Mouse (Mus musculus): ENCODE data around the gene Foxd1.

The Foxd1 gene

GRCm38 (mm10) chr13:98354090-98354801 lies at the start of gene Foxd1:
Gene Foxd1, plus strand, starts transcription at chr13:98354242.
- no peak for DNase-seq (ENCODE audit: extremely low read depth, low read depth, low spot score)

- no peak for DNase-seq (ENCODE audit: extremely low read depth, low read depth, low spot score)
Observed at GRCm38 (mm10) chr13:98305257-98305656, 48.8 kb upstream of the Foxd1 start.

GRCm38 (mm10) chr13:98306393-98306792 lies 47.6 kb upstream of the Foxd1 start:
- DNase-seq (ENCODE audit: extremely low read depth, low read depth, low spot score), result no peak

- DNase-seq (ENCODE audit: extremely low read depth, low read depth, low spot score), result no peak
Observed at GRCm38 (mm10) chr13:98306852-98307475, 47.1 kb upstream of the Foxd1 start.

DNA sequence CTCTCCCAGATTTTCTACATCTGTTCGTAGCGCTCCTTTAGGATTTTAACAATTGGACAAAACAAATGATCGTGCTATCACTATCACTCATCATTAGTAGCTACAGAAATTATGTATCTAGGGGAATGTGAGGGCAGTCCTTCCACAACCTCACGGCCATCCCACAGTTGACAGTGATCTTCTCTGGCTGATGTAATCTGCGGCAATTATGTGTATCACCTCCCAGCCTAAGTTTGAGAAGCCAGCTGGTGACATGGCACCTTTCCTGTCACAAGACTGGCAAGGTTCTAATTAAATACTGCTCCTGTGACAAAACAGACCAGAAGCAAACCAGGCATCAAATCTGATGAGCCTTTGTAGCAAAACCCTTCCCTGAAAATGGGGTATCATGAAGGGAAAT lies 46.0 kb upstream of the Foxd1 start:
- no peak for DNase-seq (ENCODE audit: extremely low read depth, low read depth, low spot score)

- no peak for DNase-seq (ENCODE audit: extremely low read depth, low read depth, low spot score)
Observed at GRCm38 (mm10) chr13:98308724-98309123, 45.3 kb upstream of the Foxd1 start.

- no peak for DNase-seq (ENCODE audit: extremely low read depth, low read depth, low spot score)
Observed at GRCm38 (mm10) chr13:98311597-98311996, 42.4 kb upstream of the Foxd1 start.

DNA sequence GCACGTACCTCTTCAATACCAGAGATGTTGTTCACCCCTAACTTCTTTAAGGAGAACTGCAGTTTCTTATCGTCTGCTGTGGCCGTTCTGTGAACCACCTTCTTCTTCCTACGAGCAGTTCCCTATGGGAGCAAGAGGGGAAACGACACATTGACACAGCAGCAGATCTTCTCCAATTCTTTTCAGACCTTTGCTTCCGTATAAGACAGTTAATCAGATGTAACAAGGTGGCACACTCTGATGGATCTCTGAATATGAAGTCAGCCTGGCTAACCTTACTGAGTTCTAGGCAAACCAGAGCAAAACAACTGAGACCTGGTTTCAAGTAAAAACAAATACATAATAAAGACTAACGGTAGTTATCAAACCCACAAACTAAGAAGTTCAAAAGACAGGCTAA lies 40.4 kb upstream of the Foxd1 start:
- no peak for DNase-seq (ENCODE audit: extremely low read depth, low read depth, low spot score)

GRCm38 (mm10) chr13:98315124-98315523 lies 38.9 kb upstream of the Foxd1 start:
- no peak for DNase-seq (ENCODE audit: extremely low read depth, low read depth, low spot score)

DNA sequence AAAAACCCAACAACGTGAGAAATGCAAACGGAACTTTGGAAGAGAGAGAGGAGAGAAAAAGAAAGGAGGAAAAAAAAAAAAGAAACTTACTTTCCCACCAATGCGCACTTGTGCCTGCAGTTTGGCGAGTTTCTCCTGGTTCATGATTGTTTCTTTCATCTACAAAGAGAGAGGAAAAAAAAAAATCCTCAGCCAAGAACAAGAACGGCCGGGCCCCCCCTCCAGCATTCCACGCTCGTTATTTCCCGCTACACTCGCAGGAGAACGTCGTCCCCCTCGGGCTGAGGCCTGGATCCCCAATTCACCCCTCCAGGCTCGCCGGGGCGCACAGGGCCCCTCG lies 37.9 kb upstream of the Foxd1 start:
- DNase-seq (ENCODE audit: extremely low read depth, low read depth, low spot score), result no peak

GRCm38 (mm10) chr13:98316480-98317245 lies 37.4 kb upstream of the Foxd1 start, which contains the start of gene Btf3:
Gene Btf3, minus strand, starts transcription at chr13:98317006.
- peak; percentile 34 for DNase-seq (ENCODE audit: extremely low read depth, low read depth, low spot score)

DNA sequence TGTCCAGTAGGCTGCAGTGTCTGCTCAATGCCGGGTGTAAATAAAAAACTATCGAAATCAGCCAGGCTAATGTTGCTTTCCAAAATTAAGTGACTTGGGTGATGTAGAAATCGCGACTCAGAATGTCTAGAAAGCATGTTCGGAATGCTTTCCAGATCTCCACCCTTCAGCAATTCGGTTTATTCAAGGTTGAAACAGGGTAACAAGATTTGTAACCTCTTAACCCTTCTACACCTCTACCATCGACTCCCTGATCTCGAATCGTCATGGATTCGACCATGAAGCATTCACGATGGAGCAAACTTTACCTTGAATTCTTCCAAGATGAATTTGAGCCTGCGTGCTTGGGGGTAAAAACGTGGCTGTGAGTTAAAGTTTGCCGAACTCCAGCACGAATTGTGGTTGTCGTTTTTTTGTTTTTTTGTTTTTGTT lies 36.8 kb upstream of the Foxd1 start:
- no peak for DNase-seq (ENCODE audit: extremely low read depth, low read depth, low spot score)

GRCm38 (mm10) chr13:98317911-98318310 lies 36.1 kb upstream of the Foxd1 start:
- DNase-seq (ENCODE audit: extremely low read depth, low read depth, low spot score), result no peak

DNA sequence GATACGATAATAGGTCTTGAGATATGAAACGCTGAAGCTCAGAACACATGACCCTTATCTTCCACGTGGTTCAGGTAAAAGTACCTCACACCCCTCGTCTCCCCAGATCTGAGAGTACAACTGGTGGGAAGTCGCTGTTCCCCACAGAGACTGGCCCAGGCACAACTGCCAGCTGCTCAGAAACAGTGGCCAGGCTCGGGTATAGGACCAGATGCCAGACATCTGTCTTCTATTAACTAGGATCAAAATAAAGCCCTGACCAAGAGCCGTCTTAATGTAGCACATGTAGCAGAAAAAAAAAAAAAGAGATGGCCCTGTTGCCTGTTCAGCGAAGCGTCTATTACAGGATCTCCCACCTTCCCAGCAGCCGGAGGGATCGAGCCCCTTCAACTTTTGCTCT lies 29.0 kb upstream of the Foxd1 start:
- DNase-seq (ENCODE audit: extremely low read depth, low read depth, low spot score), result no peak

- no peak for DNase-seq (ENCODE audit: extremely low read depth, low read depth, low spot score)
Observed at GRCm38 (mm10) chr13:98332106-98332505, 21.9 kb upstream of the Foxd1 start.

DNA sequence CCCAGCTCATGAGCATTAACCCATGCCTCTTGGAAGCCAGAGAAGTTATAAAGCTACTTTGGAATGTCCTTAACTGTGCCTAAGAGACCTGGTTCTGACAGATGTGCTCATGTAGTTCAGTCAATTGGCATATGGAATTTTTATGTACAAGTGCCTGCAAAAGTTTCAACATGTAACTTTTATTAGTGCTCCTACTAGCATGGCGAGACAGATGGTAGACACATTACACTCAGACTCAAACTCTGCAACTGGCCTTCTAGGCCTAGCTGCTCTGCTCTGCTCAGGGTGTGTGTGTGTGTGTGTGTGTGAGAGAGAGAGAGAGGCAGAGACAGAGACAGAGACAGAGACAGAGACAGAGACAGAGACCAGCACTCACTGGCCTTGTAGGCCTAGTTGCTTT lies 17.8 kb upstream of the Foxd1 start:
- DNase-seq (ENCODE audit: extremely low read depth, low read depth, low spot score), result no peak

- no peak for DNase-seq (ENCODE audit: extremely low read depth, low read depth, low spot score)
Observed at GRCm38 (mm10) chr13:98340506-98340905, 13.5 kb upstream of the Foxd1 start.

DNA sequence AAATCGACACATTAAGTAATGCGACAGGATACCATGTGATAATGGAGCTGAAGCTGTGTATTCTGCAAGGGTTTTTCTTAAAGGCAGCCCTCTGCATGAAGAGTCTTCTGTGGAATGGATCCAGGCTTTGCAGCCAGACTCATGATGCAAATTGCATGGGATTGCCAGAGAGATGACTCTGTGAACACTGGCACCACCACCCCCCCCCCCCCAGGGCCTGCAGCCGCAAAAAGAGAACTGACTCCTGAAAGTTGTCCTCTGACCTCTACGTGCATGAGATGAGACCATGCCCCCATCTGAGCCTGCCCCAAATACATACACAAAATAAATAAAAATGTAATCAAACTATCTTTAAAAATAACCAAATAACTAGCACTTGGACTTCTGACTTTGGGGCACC lies 4.6 kb upstream of the Foxd1 start:
- no peak for DNase-seq (ENCODE audit: extremely low read depth, low read depth, low spot score)

DNA sequence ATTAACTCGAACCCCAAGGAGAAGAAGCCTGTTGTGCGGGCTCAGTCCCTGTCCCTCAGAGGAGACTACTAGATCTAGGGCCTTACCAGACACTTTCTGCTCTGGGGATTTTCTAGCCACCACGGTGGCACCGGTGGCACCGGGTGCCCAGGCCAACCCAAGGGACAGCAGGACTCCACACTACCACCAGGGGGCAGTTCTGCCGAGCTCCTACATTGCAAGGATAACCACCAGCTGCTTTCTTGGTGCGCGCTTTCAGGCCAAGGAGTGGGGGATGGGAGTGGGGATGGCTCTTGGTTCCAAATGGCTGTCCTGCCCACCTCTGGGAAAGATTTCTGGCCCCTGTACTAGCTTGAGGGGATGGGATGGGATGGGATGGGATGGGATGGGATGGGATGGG lies 2.5 kb upstream of the Foxd1 start:
- DNase-seq (ENCODE audit: extremely low read depth, low read depth, low spot score), result no peak

- DNase-seq (ENCODE audit: extremely low read depth, low read depth, low spot score), result no peak
Observed at GRCm38 (mm10) chr13:98352381-98352975, 1.6 kb upstream of the Foxd1 start.

- DNase-seq (ENCODE audit: extremely low read depth, low read depth, low spot score), result no peak
Observed at GRCm38 (mm10) chr13:98353709-98354089, 343 bp upstream of the Foxd1 start.

All from fat pad, adult 2 months (tissue).